Mouse (Mus musculus): ENCODE measurements around the gene Swt1.
"Not testable (repeated sequence)": the region's sequence is repeated elsewhere in the genome, so short reads cannot be mapped to it uniquely, and the experiment has no call there.

Gene Swt1

DNA sequence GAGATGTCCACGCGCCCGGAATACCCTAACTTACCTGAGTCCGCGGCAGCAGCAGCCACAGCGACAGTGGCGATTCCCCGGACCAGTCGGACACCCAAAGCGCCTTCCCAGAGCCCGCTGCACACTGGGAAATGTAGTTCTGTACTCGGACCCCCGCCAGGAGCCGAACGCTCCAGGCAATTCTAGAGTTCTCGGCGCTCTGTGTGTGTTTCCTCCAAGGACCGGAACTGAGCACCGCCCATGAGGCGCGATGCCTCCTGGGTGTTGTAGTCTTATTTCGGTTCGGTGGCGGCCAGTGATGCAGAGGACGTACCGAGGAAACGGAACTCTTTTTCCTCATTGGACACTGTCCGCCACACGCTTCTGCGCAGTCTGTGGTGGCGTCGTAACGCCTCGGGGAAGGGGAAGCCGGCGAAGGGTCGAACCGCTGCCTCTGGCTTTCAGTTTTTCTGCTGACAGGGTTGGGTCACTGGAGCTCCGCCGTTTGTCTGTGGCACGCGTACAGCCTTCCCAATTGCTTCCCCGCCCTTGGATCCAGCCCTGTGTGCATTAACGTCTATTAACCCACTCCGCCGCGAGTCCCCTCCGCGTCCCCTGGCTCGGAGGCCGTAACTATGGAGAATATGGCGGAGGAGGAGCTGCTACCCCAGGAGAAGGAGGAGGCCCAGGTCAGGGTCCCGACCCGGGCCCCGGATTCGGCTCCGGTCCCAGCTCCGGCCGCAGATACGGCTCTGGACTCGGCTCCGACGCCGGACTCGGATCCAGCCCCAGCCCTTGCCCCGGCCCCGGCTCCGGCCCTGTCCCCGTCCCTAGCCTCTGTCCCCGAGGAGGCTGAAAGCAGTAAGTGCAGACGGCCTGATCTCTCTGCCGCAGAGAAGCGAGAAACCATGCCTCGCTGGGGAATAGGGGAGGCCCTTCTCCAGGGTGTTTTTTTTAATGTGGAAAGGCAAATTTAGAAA is at the start of gene Swt1, which contains the start of gene Trmt1l:
Gene Swt1 (minus strand): TSS at position 193 of the 959 bp plus-strand sequence.
Gene Trmt1l (plus strand): TSS at position 280 of the 959 bp plus-strand sequence.
- DNase-seq: peak; percentile 99

- not testable (repeated sequence) for DNase-seq
Measured at GRCm38 (mm10) chr1:151472386-151472785, 44.1 kb upstream of the Swt1 start.

- DNase-seq: no peak
Measured at GRCm38 (mm10) chr1:151471429-151471828, 43.2 kb upstream of the Swt1 start.

DNA sequence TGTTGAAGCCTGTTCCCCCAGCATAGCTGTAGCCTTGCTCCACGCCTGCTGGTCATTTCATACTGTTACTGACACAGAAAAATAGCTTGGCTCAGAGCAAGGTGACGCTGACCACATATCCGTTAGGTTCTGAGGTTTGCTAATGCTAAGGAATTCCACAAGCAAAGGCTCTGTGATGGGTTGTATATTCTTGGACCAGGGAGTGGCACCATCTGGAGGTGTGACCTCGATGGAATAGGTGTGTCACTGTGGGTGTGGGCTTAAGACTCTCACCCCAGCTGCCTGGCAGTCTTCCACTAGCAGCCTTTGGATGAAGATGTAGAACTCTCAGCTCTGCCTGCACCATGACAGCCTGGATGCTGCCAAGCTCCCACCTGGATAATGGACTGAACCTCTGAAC is 38.3 kb upstream of the Swt1 start:
- DNase-seq: peak; percentile 20 to 35

DNA sequence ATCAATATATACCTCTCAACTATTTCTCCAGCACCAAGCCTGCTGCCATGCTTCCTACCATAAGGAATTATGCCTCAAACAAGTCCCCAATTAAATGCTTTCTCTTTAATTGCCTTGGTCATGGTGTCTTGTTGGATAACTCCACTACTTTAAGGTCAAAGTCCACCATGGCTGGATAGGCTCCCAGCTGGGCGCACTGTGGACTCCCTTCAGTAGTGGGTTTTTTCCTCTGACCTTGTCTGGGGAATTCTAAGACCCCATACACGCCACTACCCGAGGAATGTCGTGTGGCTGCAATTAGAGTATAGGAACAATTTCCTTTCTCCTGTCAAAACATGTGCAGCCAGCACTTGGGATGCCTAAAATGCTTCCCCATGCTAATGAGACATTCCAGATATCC is 36.7 kb upstream of the Swt1 start:
- DNase-seq: no peak

DNA sequence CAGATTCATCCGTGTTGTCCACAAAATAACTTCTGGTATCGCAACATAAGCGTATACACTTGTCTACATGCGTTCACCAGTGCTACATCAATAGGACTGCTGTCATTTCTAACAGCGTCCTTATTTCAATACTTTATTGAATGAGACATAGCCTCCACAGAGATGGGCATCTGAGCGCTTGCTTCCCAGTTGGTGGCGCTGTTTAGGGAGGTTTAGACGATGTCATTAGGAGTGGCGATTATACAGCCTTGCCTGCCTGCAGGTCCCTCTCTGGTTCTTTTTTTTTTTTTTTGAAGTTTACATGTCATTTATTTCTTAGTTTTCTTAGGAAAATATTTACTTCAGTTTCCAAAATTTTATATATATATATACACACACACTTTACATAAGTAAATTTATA is 33.0 kb upstream of the Swt1 start:
- peak; percentile 41 to 47 for DNase-seq

- no peak for DNase-seq
Measured at GRCm38 (mm10) chr1:151457087-151457486, 28.8 kb upstream of the Swt1 start.

- no peak for DNase-seq
Measured at GRCm38 (mm10) chr1:151451946-151452345, 23.7 kb upstream of the Swt1 start.

DNA sequence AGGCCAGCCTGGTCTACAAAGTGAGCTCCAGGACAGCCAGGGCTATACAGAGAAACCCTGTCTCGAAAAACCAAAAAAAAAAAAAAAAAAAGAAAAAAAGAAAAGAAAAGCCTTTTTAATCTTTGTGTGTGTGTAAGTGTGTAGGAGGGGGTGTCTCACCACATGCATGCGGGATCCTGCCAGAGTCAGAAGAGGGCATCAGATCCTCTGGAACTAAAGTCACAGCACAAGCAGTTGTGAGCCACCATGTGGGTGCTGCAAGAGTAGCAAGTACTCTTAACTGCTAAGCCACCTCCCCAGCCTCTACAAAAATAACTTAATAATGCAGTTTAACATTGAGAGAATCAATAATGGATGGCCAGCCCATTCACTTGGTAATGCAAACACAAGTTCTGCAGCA is 22.6 kb upstream of the Swt1 start:
- peak in 1 of 2 experiments; percentile 14 for DNase-seq

DNA sequence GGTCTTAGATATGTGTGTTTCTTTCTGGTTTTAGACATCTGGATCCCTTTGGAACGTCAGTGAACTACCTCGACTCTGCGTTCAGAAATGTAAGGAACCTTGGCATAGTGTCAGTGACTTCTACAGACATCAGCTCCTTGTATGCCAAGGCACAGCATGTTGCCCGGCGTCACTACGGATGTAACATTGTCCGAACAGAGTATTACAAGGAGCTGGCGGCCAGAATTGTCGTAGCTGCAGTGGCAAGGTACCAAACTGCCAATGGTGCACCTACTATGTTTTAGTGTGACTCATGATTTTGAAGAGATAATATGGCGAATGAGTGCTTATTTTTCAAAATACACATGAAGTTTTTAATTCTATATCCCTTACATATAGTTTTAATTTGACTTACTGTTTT is 21.6 kb upstream of the Swt1 start:
- DNase-seq: peak in 1 of 2 experiments; percentile 33

DNA sequence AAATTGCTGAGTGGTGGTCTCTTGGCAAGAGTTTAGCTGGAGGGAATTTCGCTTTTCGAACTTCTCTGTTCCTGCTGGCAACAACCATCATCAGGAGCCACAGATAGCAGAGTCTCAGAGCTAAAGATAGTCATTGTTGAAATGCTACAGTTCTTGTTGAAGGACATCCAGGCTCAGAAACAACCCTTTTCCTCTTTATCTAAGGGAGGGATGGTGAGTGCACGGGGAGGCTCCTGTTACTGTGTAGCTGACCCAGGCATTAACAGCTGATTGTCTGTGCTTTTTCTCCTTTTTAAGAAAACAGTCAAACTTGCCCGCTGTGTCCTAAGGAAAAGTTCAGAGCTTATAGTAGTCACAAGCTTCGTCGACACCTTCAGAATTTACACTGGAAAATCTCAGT is 7.2 kb upstream of the Swt1 start:
- DNase-seq: no peak

DNA sequence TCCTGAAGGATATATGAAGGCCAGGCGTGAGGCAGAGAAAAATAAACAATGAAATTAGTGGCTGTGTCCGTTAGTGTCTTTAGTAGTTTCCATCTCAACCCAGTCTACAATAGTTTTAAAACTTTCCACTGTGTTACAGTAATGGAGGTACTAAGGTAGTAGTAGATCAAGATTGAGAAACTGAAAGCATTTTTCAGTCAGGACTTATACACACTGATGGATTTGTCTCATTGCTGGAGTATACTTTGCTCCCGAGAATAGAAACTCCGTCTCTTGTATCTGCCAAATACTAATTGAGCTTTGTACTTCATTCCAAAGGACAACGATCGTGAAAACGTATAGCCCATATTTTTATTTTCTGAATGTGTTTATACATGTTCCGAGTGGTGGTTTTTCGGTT is 1.1 kb upstream of the Swt1 start:
- no peak for DNase-seq

DNA sequence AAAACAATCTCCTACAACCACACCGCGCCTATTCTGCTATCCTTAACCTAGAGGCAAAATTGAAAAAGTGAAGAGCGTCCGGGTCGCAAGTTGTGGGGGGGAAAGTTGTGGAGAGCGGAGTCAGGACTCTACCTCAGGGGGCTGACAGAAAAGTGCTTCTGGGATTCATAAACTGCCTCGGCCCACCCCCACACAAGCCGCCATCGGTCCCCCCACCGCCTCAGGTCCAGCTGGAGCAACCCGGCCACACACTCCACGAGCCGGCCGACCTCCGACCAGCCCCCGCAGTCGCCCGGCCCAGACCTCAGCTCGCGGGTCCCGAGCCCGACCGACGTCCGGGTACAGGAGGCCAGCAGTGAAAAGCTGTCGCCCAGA is 380 bp downstream of the Swt1 start:
- no peak for DNase-seq

- no peak for DNase-seq
Measured at GRCm38 (mm10) chr1:151426947-151427600, 1.2 kb downstream of the Swt1 start.

GRCm38 (mm10) chr1:151422178-151422577 is 6.1 kb downstream of the Swt1 start:
- no peak for DNase-seq

GRCm38 (mm10) chr1:151409827-151410226 is 18.4 kb downstream of the Swt1 start:
- DNase-seq: no peak

- peak; percentile 20 to 24 for DNase-seq
Measured at GRCm38 (mm10) chr1:151390029-151390428, 38.2 kb downstream of the Swt1 start.

- peak in 1 of 2 experiments; percentile 19 for DNase-seq
Measured at GRCm38 (mm10) chr1:151377353-151377752, 50.9 kb downstream of the Swt1 start.

DNA sequence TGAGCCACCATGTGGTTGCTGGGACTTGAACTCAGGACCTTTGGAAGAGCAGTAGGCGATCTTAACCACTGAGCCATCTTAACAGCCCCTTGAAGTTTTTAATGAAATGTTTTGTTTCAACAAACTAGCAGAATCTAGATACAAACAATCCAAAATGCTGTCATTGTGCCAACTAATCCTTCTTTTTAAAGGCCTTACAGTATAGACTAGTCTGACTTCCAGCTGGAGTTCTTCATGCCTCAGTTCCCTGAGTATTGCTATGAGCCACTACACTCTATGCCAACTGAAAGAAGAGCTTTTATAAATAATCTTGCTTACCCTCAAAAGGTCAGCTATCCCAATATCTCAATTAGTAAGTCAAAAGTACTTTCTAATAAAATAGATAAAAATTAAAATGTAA is 55.4 kb downstream of the Swt1 start:
- DNase-seq: no peak

DNA sequence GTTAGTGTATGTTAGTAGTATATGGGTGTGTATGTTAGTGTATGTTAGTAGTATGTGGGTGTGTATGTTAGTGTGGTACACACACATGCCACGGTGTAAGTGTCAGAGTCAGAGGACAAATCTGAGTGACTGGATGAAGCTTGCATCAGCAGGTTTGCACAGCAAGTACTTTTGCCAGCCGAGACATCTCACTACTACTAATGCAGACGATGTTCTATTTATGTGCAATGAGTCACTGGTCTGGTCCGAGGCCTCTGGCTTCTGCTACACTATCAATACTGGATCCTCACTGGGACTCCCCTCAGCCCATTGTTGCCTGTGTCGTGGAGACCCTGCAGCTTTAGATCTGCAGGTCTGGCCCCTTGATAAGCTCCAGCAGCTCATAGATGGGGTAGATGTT is 56.7 kb downstream of the Swt1 start:
- no peak for DNase-seq

- no peak for DNase-seq
Measured at GRCm38 (mm10) chr1:151370573-151370972, 57.7 kb downstream of the Swt1 start.

GRCm38 (mm10) chr1:151368444-151368843 is 59.8 kb downstream of the Swt1 start:
- no peak for DNase-seq

- no peak for DNase-seq
Measured at GRCm38 (mm10) chr1:151367721-151368324, 60.4 kb downstream of the Swt1 start.

Measured in cerebellum, postnatal 10 days (tissue).